Mouse (Mus musculus): Measurements from ENCODE around the gene Vmn1r17.
"Not testable (repeated sequence)": the region's sequence is repeated elsewhere in the genome, so short reads cannot be mapped to it uniquely, and the experiment has no call there.

Vmn1r17 gene

GRCm38 (mm10) chr6:57363627-57364026, at the start of gene Vmn1r17:
Gene Vmn1r17, minus strand, starts transcription at chr6:57363727.
- no peak for DNase-seq (ENCODE audit: low spot score)

GRCm38 (mm10) chr6:57403480-57403879, 40.0 kb upstream of the Vmn1r17 start, which contains the start of gene Vmn1r19:
Gene Vmn1r19, plus strand, starts transcription at chr6:57403780.
- not testable (repeated sequence) for DNase-seq (ENCODE audit: low spot score)

- no peak for DNase-seq (ENCODE audit: low spot score)
Measured at GRCm38 (mm10) chr6:57395683-57396082, 32.2 kb upstream of the Vmn1r17 start, which contains the start of gene Vmn1r18. Gene Vmn1r18, minus strand, starts transcription at chr6:57395783.

- DNase-seq (ENCODE audit: low spot score): no peak
Measured at GRCm38 (mm10) chr6:57367496-57367895, 4.0 kb upstream of the Vmn1r17 start.

- not testable (repeated sequence) for DNase-seq (ENCODE audit: low spot score)
Measured at GRCm38 (mm10) chr6:57365866-57366265, 2.3 kb upstream of the Vmn1r17 start.

GRCm38 (mm10) chr6:57356864-57357263, 6.7 kb downstream of the Vmn1r17 start:
- no peak for DNase-seq (ENCODE audit: low spot score)

GRCm38 (mm10) chr6:57329394-57329793, 34.1 kb downstream of the Vmn1r17 start, which contains the start of gene Vmn1r16:
Gene Vmn1r16, minus strand, starts transcription at chr6:57329494.
- DNase-seq (ENCODE audit: low spot score): no peak

GRCm38 (mm10) chr6:57326176-57326575, 37.4 kb downstream of the Vmn1r17 start:
- no peak for DNase-seq (ENCODE audit: low spot score)
